12 mouse cellular contexts compared by ENCODE assay signal in genomic region chr11:72011955-72012354, GRCm38 (mm10). TPM values are rescaled to one million over a fixed set of nuclear protein-coding genes. Genes with fewer than 3 reads are reported as not detected.
DNase-seq lines count a peak whose midpoint lies in the region; ATAC-seq lines count a peak whose summit lies in the region.
"Had no signal": no experiment of that assay in that cellular context is flagged by ENCODE, and none has a peak within 500 bp of the region (broad histone marks: within the 10 kb centered on the region; RNA-seq: fewer than 3 reads in every experiment).

No protein-coding gene starts in this region.

- peaks cover 23% of the 10 kb centered on the region for H3K4me1 ChIP-seq in embryonic facial prominence, embryonic 10.5 days
- peaks cover 53% of the 10 kb centered on the region for H3K4me1 ChIP-seq in forebrain, embryonic 13.5 days
- peaks cover 18% of the 10 kb centered on the region for H3K4me1 ChIP-seq in hindbrain, embryonic 12.5 days
- H3K4me1 ChIP-seq in midbrain, embryonic 14.5 days (ENCODE audit: control insufficient read depth, insufficient read depth, low read length) = peaks cover 24% of the 10 kb centered on the region
- H3K4me1 ChIP-seq in kidney, embryonic 16.5 days (ENCODE audit: insufficient read depth, low read length) = no peaks in the 10 kb centered on the region

- no peaks in the 10 kb centered on the region for H3K27me3 ChIP-seq in embryonic facial prominence, embryonic 10.5 days (replicated peaks; ENCODE audit: low read depth, poor library complexity, severe bottlenecking)
- H3K27me3 ChIP-seq in forebrain, embryonic 13.5 days = no peaks in the 10 kb centered on the region
- H3K27me3 ChIP-seq in hindbrain, embryonic 12.5 days = no peaks in the 10 kb centered on the region
- no peaks in the 10 kb centered on the region for H3K27me3 ChIP-seq in midbrain, embryonic 14.5 days (ENCODE audit: control insufficient read depth, insufficient read depth, low read length)
- peaks cover 5% of the 10 kb centered on the region; the same call in 1 of the 2 replicates for H3K27me3 ChIP-seq in kidney, embryonic 16.5 days (ENCODE audit: insufficient read depth, low read length)
- H3K27me3 ChIP-seq: neural tube, embryonic 12.5 days had no signal

- no peaks in the 10 kb centered on the region for H3K36me3 ChIP-seq in embryonic facial prominence, embryonic 10.5 days (replicated peaks)
- H3K36me3 ChIP-seq in forebrain, embryonic 13.5 days (ENCODE audit: poor library complexity, severe bottlenecking) = no peaks in the 10 kb centered on the region
- H3K36me3 ChIP-seq in hindbrain, embryonic 12.5 days = no peaks in the 10 kb centered on the region
- no peaks in the 10 kb centered on the region for H3K36me3 ChIP-seq in midbrain, embryonic 14.5 days (ENCODE audit: control insufficient read depth, insufficient read depth, low read length)
- no peaks in the 10 kb centered on the region for H3K36me3 ChIP-seq in kidney, embryonic 16.5 days (ENCODE audit: insufficient read depth, low read length)
- H3K36me3 ChIP-seq: heart, embryonic 10.5 days; neural tube, embryonic 12.5 days had no signal

- H3K27ac ChIP-seq in embryonic facial prominence, embryonic 10.5 days (replicated peaks) = peak overlapping the region; percentile 44; the same call in 1 of the 2 replicates
- H3K27ac ChIP-seq in forebrain, embryonic 13.5 days = peak overlapping the region; percentile 66
- H3K27ac ChIP-seq in hindbrain, embryonic 12.5 days = 0 out of 2 replicates have a peak overlapping the region, but pooled peaks have one; percentile 35
- peak overlapping the region; percentile 70 for H3K27ac ChIP-seq in midbrain, embryonic 14.5 days (replicated peaks; ENCODE audit: low read depth, low read length)
- H3K27ac ChIP-seq in kidney, embryonic 16.5 days (ENCODE audit: low read length) = no peak overlapping the region
- H3K27ac ChIP-seq: heart, embryonic 10.5 days; neural tube, embryonic 12.5 days had no signal

- peak overlapping the region; percentile 6; the same call in 1 of the 2 replicates for H3K4me2 ChIP-seq in forebrain, embryonic 13.5 days
- no peak overlapping the region for H3K4me2 ChIP-seq in hindbrain, embryonic 12.5 days (replicated peaks)
- H3K4me2 ChIP-seq in midbrain, embryonic 14.5 days (ENCODE audit: low read length) = 0 out of 2 replicates have a peak overlapping the region, but pooled peaks have one; percentile 19
- H3K4me2 ChIP-seq in kidney, embryonic 16.5 days (replicated peaks; ENCODE audit: low read depth, low read length) = no peak overlapping the region
- H3K4me2 ChIP-seq: neural tube, embryonic 12.5 days had no signal

- no peak overlapping the region for H3K9ac ChIP-seq in forebrain, embryonic 13.5 days
- H3K9ac ChIP-seq in hindbrain, embryonic 12.5 days = no peak overlapping the region
- H3K9ac ChIP-seq in midbrain, embryonic 14.5 days (replicated peaks; ENCODE audit: low read length) = no peak overlapping the region
- no peak overlapping the region for H3K9ac ChIP-seq in kidney, embryonic 16.5 days (replicated peaks; ENCODE audit: low read length)
- H3K9ac ChIP-seq: neural tube, embryonic 12.5 days had no signal

- no peaks in the 10 kb centered on the region for H3K9me3 ChIP-seq in embryonic facial prominence, embryonic 10.5 days
- H3K9me3 ChIP-seq in forebrain, embryonic 13.5 days (replicated peaks) = no peaks in the 10 kb centered on the region
- no peaks in the 10 kb centered on the region for H3K9me3 ChIP-seq in hindbrain, embryonic 12.5 days (replicated peaks)
- no peaks in the 10 kb centered on the region for H3K9me3 ChIP-seq in midbrain, embryonic 14.5 days (ENCODE audit: control insufficient read depth, low read length)
- H3K9me3 ChIP-seq in kidney, embryonic 16.5 days (ENCODE audit: low read length) = no peaks in the 10 kb centered on the region
- H3K9me3 ChIP-seq: heart, embryonic 10.5 days; neural tube, embryonic 12.5 days had no signal

- WGBS in embryonic facial prominence, embryonic 10.5 days = 83% methylated on average over 1 of the region's 1 CpGs
- 57% methylated on average over 1 of the region's 1 CpGs for WGBS in forebrain, embryonic 13.5 days
- WGBS in hindbrain, embryonic 12.5 days = 88% methylated on average over 1 of the region's 1 CpGs
- 76% methylated on average over 1 of the region's 1 CpGs for WGBS in midbrain, embryonic 14.5 days
- WGBS in kidney, embryonic 16.5 days = 86% methylated on average over 1 of the region's 1 CpGs

- peak; percentile 29; the same call in 1 of the 2 replicates for ATAC-seq in forebrain, embryonic 13.5 days
- no peak for ATAC-seq in hindbrain, embryonic 12.5 days (ENCODE audit: low FRiP score)
- no peak for ATAC-seq in midbrain, embryonic 14.5 days (ENCODE audit: low FRiP score, low TSS enrichment)
- ATAC-seq in kidney, embryonic 16.5 days (ENCODE audit: low FRiP score, low TSS enrichment) = no peak

- no peak for DNase-seq in embryonic facial prominence, embryonic 10.5 days (ENCODE audit: low spot score)
- no peak for DNase-seq in midbrain, embryonic 14.5 days
- no peak for DNase-seq in right cerebral cortex, postnatal 4 days
- DNase-seq in MN1 (ENCODE audit: low spot score) = no peak
- DNase-seq: heart, postnatal 36 days; kidney, adult 2 months; lung, adult 2 months had no signal

- no peak overlapping the region for H3K4me3 ChIP-seq in embryonic facial prominence, embryonic 10.5 days
- H3K4me3 ChIP-seq in forebrain, embryonic 13.5 days = no peak overlapping the region
- H3K4me3 ChIP-seq in hindbrain, embryonic 12.5 days = no peak overlapping the region
- no peak overlapping the region for H3K4me3 ChIP-seq in midbrain, embryonic 14.5 days (replicated peaks; ENCODE audit: low read depth, low read length)
- no peak overlapping the region for H3K4me3 ChIP-seq in kidney, embryonic 16.5 days (ENCODE audit: low read length)
- H3K4me3 ChIP-seq: heart, embryonic 10.5 days; neural tube, embryonic 12.5 days had no signal

RNA-seq across cellular contexts. Expression of gene Aipl1, which starts 25.4 kb away (rescaled TPM):
- 0.36 and 0.52 TPM in 2 replicates for polyA plus RNA-seq in embryonic facial prominence, embryonic 10.5 days (2016; fragmentation: Nextera tagmentation; extraction: Ambion mirVana)
- 0.23 and 0.31 TPM in 2 replicates for polyA plus RNA-seq in forebrain, embryonic 13.5 days (2015; fragmentation: Nextera tagmentation; extraction: Ambion mirVana)
- 0.25 and 0.40 TPM in 2 replicates for polyA plus RNA-seq in hindbrain, embryonic 12.5 days (2016; fragmentation: Nextera tagmentation; extraction: Ambion mirVana)
- polyA plus RNA-seq in midbrain, embryonic 14.5 days (2014; fragmentation: Nextera tagmentation; extraction: Ambion mirVana) = 0.23 and 0.29 TPM in 2 replicates
- polyA plus RNA-seq in kidney, embryonic 16.5 days (2015; fragmentation: Nextera tagmentation; extraction: Ambion mirVana) = 0.30 and 0.39 TPM in 2 replicates
- polyA plus RNA-seq: kidney, adult 2 months had no signal

RNA-seq across cellular contexts. Expression of gene Pimreg, which starts 29.9 kb away (rescaled TPM):
- 219 and 242 TPM in 2 replicates for polyA plus RNA-seq in embryonic facial prominence, embryonic 10.5 days (2016; fragmentation: Nextera tagmentation; extraction: Ambion mirVana)
- polyA plus RNA-seq in forebrain, embryonic 13.5 days (2015; fragmentation: Nextera tagmentation; extraction: Ambion mirVana) = 155 and 171 TPM in 2 replicates
- polyA plus RNA-seq in hindbrain, embryonic 12.5 days (2016; fragmentation: Nextera tagmentation; extraction: Ambion mirVana) = 98.6 and 104 TPM in 2 replicates
- 26.5 and 39.3 TPM in 2 replicates for polyA plus RNA-seq in midbrain, embryonic 14.5 days (2014; fragmentation: Nextera tagmentation; extraction: Ambion mirVana)
- polyA plus RNA-seq in kidney, embryonic 16.5 days (2015; fragmentation: Nextera tagmentation; extraction: Ambion mirVana) = 131 and 137 TPM in 2 replicates

Comparison
In these comparisons a context has a peak if more than half of its experiments do, and no peak if none do; other contexts are left out.
1. H3K4me2 ChIP-seq: peak in forebrain, embryonic 13.5 days (single experiment) and midbrain, embryonic 14.5 days (single experiment); none in hindbrain, embryonic 12.5 days (single experiment) and kidney, embryonic 16.5 days (single experiment).